Mouse (Mus musculus) liver, postnatal 0 days (tissue): ENCODE measurements around the gene Slco1c1. TPM values are rescaled to one million over a fixed set of nuclear protein-coding genes. Genes with fewer than 3 reads are reported as not detected.

ENCODE experiments used
- ATAC-seq: fragments of 200-750 bp; cut with Nextera tagmentation; 2 replicates; pipeline ENCODE4 v1.8.0; 2017; ENCODE audit warnings: mild to moderate bottlenecking, moderate library complexity
- DNase-seq: peaks from one replicate; pipeline ENCODE4 v3.0.0-alpha.2; 2016
- H3K27ac ChIP-seq: fragments of 300-500 bp; sonication (generic); 2 replicates; pipeline ENCODE4 v1.5.1; 2014; ENCODE audit warnings: antibody characterized with exemption, moderate library complexity, mild to moderate bottlenecking, low read depth
- H3K27me3 ChIP-seq: fragments of 300-500 bp; sonication (generic); 2 replicates; pipeline ENCODE4 v1.6.1; 2014; ENCODE audit warnings: low read length, control low read depth, mixed read lengths; ENCODE audit not compliant: insufficient read depth
- H3K36me3 ChIP-seq: fragments of 300-500 bp; sonication (generic); replicated peaks from 2 replicates; pipeline ENCODE4 v1.6.1; 2014; ENCODE audit warnings: mild to moderate bottlenecking, control low read depth, low read length, moderate library complexity, mixed read lengths; ENCODE audit not compliant: insufficient read depth
- H3K4me1 ChIP-seq: fragments of 300-500 bp; sonication (generic); 2 replicates; pipeline ENCODE4 v1.6.1; 2014; ENCODE audit warnings: antibody characterized with exemption, mild to moderate bottlenecking, control low read depth; ENCODE audit not compliant: insufficient read depth
- H3K4me2 ChIP-seq: fragments of 300-500 bp; sonication (generic); 2 replicates; pipeline ENCODE4 v1.6.1; 2014; ENCODE audit warnings: low read depth, mild to moderate bottlenecking, low read length, moderate library complexity, mixed read lengths
- H3K4me3 ChIP-seq: fragments of 300-500 bp; sonication (generic); 2 replicates; pipeline ENCODE4 v1.5.1; 2014; ENCODE audit warnings: low read depth, low read length
- H3K9ac ChIP-seq: fragments of 300-500 bp; sonication (generic); replicated peaks from 2 replicates; pipeline ENCODE4 v1.6.1; 2014; ENCODE audit warnings: mild to moderate bottlenecking, moderate library complexity
- H3K9me3 ChIP-seq: fragments of 300-500 bp; sonication (generic); 2 replicates; pipeline ENCODE4 v1.6.1; 2016; ENCODE audit warnings: mild to moderate bottlenecking, control low read depth, low read length, mixed read lengths
- CTCF ChIP-seq: sonication (generic); IDR thresholded peaks from 2 replicates; pipeline ENCODE4 v1.5.1; 2016; ENCODE audit warnings: antibody characterized with exemption, low read depth
- EP300 ChIP-seq: IDR thresholded peaks from 2 replicates; pipeline ENCODE4 v1.6.1; 2016; ENCODE audit warnings: antibody characterized with exemption, low read depth, mild to moderate bottlenecking
- WGBS: fragments of 180-500 bp; shearing (Covaris S2); extraction: QIAGEN DNeasy Blood & Tissue Kit; methylation state at CpG from one replicate; pipeline ENCODE4 v1.1.7; 2014; ENCODE audit not compliant: insufficient replicate concordance; 5-methylcytosine and 5-hydroxymethylcytosine counted together
- polyA plus RNA-seq: library from polyadenylated mRNA; unstranded; fragments of >200 nt; fragmentation: Nextera tagmentation; extraction: Ambion mirVana; gene quantifications from 2 replicates; pipeline ENCODE4 v1.2.1, GENCODE M21; 2015

Slco1c1 gene
- polyA plus RNA-seq, 1 experiment from 2014 or later: not detected

- Histone ChIP-seq H3K4me3 (no peak overlapping the region), H3K27ac (no peak overlapping the region), H3K4me1 (no peaks in the 10 kb centered on the region), H3K9ac (no peak overlapping the region), H3K4me2 (no peak overlapping the region), H3K36me3 (no peaks in the 10 kb centered on the region), H3K9me3 (peaks cover 11% of the 10 kb centered on the region), H3K27me3 (no peaks in the 10 kb centered on the region)
- WGBS: 58% methylated on average over 9 of the region's 9 CpGs
- no peak for DNase-seq
- TF ChIP-seq CTCF (no peak), EP300 (no peak)
- no peak for ATAC-seq
These were observed 76.8 kb downstream of the Slco1c1 start for GRCm38 (mm10) chr6:141600940-141601339.

DNA sequence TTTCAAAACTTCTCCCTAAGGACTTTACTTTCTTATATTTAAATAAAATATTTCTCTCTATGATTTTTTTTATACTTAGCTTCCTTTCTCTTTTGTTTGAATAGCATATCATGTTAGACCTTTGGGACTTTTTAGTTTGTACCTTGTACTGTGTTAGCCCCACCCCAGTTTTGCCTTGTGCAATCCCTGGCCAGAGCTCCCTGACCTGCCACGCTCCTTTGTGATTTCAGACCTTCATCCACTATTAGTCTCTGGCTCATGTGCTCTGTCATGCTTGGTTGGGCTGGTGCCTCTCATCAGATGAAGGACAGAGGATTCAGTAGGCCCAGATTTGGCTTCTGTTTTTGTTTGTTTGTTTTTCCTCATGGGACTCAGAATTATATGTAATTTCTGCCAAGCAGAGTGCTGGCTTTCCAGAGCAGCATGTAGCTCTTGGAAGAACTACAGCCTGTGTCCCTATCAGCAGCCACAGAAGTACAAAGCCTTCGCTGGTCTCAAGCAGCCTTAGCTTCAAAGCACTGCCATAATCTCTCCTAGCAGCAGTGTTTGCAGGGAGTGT, 86.6 kb downstream of the Slco1c1 start:
- peak; percentile 26 for DNase-seq
- TF ChIP-seq EP300 (no peak), CTCF (no peak)
- no peak overlapping the region for H3K4me2 ChIP-seq
- no peaks in the 10 kb centered on the region for H3K9me3 ChIP-seq
- no peaks in the 10 kb centered on the region for H3K27me3 ChIP-seq
- H3K36me3 ChIP-seq: no peaks in the 10 kb centered on the region
- H3K4me1 ChIP-seq: no peaks in the 10 kb centered on the region
- no peak overlapping the region for H3K9ac ChIP-seq
- peak; percentile 64 for ATAC-seq
- WGBS: 48% methylated on average over 2 of the region's 2 CpGs
- peak overlapping the region; percentile 61; the same call in 1 of the 2 replicates for H3K27ac ChIP-seq
- H3K4me3 ChIP-seq: no peak overlapping the region

- no peak overlapping the region for H3K9ac ChIP-seq
- no peaks in the 10 kb centered on the region for H3K36me3 ChIP-seq
- no peak for TF ChIP-seq CTCF
- peak; percentile 59 for TF ChIP-seq EP300
- DNase-seq: no peak
- no peak overlapping the region for H3K4me3 ChIP-seq
- H3K4me1 ChIP-seq: no peaks in the 10 kb centered on the region
- H3K27ac ChIP-seq: peak overlapping the region; percentile 83
- no peak overlapping the region for H3K4me2 ChIP-seq
- H3K27me3 ChIP-seq: no peaks in the 10 kb centered on the region
- 0 out of 2 replicates have a peak, but pooled peaks have one; percentile 16 for ATAC-seq
- no peaks in the 10 kb centered on the region for H3K9me3 ChIP-seq
These were observed 89.8 kb downstream of the Slco1c1 start for GRCm38 (mm10) chr6:141614017-141614416.

GRCm38 (mm10) chr6:141615348-141615747, 91.2 kb downstream of the Slco1c1 start:
- WGBS: 65% methylated on average over 3 of the region's 3 CpGs
- TF ChIP-seq EP300 (peak; percentile 75), CTCF (no peak)

More at GRCm38 (mm10) chr6:141615348-141615747, 91.2 kb downstream of the Slco1c1 start:
- Histone ChIP-seq H3K9ac (no peak overlapping the region), H3K4me2 (no peak overlapping the region), H3K4me1 (no peaks in the 10 kb centered on the region), H3K27me3 (no peaks in the 10 kb centered on the region), H3K36me3 (no peaks in the 10 kb centered on the region), H3K9me3 (no peaks in the 10 kb centered on the region), H3K27ac (peak overlapping the region; percentile 83), H3K4me3 (no peak overlapping the region)
- DNase-seq (peak; percentile 38), ATAC-seq (peak; percentile 90)

Other genes starting within 250 kb of the Slco1c1 start
- gene Slco1b2, start 105.2 kb downstream of the Slco1c1 start, polyA plus RNA-seq: 225 and 244 TPM in 2 replicates
- gene Gm5724, start 249.4 kb downstream of the Slco1c1 start, polyA plus RNA-seq: not detected in 2 replicates